Mouse (Mus musculus): Measurements from ENCODE around the gene Wee1. TPM values are rescaled to one million over a fixed set of nuclear protein-coding genes. Genes with fewer than 3 reads are reported as not detected.
A peak's percentile ranks its signal among the peaks of the same experiment; 100 is the strongest.

Wee1 gene
- polyA plus RNA-seq, 1 experiment from 2014 or later = 34.8 TPM

DNA sequence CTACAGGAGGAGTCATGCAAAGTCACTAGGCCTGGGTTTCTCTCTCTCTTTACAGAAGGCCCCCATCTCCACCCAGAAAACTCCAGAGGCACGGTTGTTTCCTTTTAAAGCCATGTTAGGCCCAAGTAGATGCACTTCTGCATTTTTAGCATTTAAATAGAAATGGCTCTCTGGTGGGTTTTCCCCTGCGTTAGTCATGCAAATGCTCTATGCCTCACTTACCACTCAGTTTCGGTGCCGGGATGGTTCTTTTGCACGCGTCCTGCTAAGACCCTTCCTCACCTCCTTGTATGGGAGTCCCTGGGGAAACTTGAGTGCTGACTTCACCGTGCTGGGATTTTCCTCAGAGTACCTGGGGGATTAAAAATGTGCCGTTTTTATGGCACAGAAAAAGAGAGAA, 44.4 kb downstream of the Wee1 start:
- WGBS = 68% methylated on average over 8 of the region's 8 CpGs
- H3K27me3 ChIP-seq (ENCODE audit: low read depth, poor library complexity, severe bottlenecking) = no peaks in the 10 kb centered on the region
- no peak overlapping the region for H3K4me3 ChIP-seq
- DNase-seq (ENCODE audit: low spot score) = no peak
- H3K9me3 ChIP-seq (replicated peaks) = no peaks in the 10 kb centered on the region
- H3K4me1 ChIP-seq = peaks cover 11% of the 10 kb centered on the region; the same call in 1 of the 2 replicates
- no peak overlapping the region for H3K27ac ChIP-seq
- H3K36me3 ChIP-seq = no peaks in the 10 kb centered on the region

DNA sequence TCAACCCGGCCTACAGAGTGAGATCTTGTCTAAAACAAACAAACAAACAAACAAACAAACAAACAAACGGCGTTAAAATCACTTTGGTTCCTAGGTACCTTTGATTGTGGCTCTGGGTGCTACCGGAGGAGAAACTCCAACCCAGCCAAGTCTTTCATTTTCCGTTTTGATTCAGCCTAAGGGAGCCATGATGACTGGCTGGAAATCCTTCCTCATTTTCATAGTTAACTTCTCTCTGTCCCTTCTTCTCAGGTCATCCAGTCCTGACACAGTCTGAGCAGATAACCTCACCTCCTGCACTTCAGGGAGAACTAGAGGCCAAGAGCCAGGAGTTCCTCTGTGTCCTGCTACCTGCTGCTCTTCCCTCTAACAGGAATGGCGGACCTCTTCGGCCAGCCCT, 57.4 kb downstream of the Wee1 start:
- no peak overlapping the region for H3K27ac ChIP-seq
- 88% methylated on average over 7 of the region's 7 CpGs for WGBS
- H3K9me3 ChIP-seq (replicated peaks) = no peaks in the 10 kb centered on the region
- H3K4me3 ChIP-seq = no peak overlapping the region
- no peaks in the 10 kb centered on the region for H3K4me1 ChIP-seq
- H3K27me3 ChIP-seq (ENCODE audit: low read depth, poor library complexity, severe bottlenecking) = no peaks in the 10 kb centered on the region
- DNase-seq (ENCODE audit: low spot score) = no peak
- H3K36me3 ChIP-seq = no peaks in the 10 kb centered on the region

DNA sequence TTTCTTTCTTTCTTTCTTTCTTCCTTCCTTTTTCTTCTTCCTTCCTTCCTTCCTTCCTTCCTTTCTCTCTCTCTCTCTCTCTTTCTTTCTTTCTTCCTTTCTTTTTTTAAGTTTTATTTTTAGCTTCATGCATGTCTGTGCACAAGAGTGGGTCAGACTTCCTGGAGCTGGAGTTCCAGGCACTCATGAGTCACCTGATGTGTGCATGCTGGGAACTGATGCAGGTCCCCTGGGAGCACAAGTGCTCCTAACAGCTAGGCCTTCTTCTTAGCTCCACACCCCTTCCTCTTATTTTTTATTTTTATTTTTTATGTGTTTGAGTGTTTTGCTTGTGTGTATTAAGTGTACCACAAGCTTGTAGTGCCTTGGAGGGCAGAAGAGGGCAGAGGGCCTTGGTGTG, 58.8 kb downstream of the Wee1 start:
- H3K27me3 ChIP-seq (ENCODE audit: low read depth, poor library complexity, severe bottlenecking) = no peaks in the 10 kb centered on the region
- DNase-seq (ENCODE audit: low spot score) = no peak
- no peaks in the 10 kb centered on the region for H3K4me1 ChIP-seq
- H3K36me3 ChIP-seq = no peaks in the 10 kb centered on the region
- no peak overlapping the region for H3K27ac ChIP-seq
- no peak overlapping the region for H3K4me3 ChIP-seq
- H3K9me3 ChIP-seq (replicated peaks) = no peaks in the 10 kb centered on the region

DNA sequence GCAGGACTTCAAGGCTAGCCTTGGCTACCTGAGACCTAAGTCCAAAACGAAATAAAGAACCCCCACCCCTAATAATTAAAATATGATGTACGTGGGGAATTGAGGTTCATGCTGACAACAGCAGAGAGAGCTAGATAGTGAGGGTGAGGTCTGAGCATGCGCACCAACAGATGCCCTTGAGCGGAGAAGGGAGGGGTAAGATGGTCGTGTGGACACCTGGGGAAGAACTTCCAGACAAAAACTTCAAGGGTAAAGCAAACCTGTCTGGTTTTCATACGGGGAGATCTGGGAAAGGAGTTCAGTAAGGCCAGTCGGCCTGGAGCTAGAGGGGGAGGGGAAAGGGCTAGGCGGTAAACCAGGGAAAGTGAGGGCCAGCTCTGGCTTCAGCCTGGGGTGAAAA, 59.6 kb downstream of the Wee1 start:
- H3K36me3 ChIP-seq = no peaks in the 10 kb centered on the region
- no peaks in the 10 kb centered on the region for H3K4me1 ChIP-seq
- H3K4me3 ChIP-seq = no peak overlapping the region
- WGBS = 63% methylated on average over 8 of the region's 8 CpGs
- H3K27ac ChIP-seq = no peak overlapping the region
- DNase-seq (ENCODE audit: low spot score) = no peak
- H3K9me3 ChIP-seq (replicated peaks) = no peaks in the 10 kb centered on the region
- H3K27me3 ChIP-seq (ENCODE audit: low read depth, poor library complexity, severe bottlenecking) = no peaks in the 10 kb centered on the region

DNA sequence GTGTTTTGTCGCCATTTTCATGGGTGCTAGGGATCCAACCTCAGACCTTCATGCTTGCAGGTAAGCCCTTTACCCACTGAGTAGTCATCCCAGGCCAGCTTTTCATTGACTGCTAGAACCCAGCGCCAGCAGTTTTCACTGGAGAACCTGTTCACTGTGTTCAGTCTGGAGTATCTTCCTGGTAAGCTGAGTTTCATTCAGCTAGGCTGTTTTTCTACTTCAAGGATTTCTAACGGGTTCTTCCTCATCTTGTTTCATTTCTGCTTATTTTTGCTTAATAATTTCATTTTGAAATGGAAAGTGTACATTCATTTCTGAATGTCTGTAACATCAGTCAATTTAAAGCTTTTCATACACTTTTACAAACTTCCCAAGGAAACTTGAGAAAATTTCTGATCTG, 62.8 kb downstream of the Wee1 start:
- H3K9me3 ChIP-seq (replicated peaks) = no peaks in the 10 kb centered on the region
- no peak overlapping the region for H3K27ac ChIP-seq
- H3K4me3 ChIP-seq = no peak overlapping the region
- no peaks in the 10 kb centered on the region for H3K36me3 ChIP-seq
- H3K4me1 ChIP-seq = no peaks in the 10 kb centered on the region
- WGBS = 90% methylated on average over 3 of the region's 3 CpGs
- no peak for DNase-seq (ENCODE audit: low spot score)
- H3K27me3 ChIP-seq (ENCODE audit: low read depth, poor library complexity, severe bottlenecking) = no peaks in the 10 kb centered on the region

DNA sequence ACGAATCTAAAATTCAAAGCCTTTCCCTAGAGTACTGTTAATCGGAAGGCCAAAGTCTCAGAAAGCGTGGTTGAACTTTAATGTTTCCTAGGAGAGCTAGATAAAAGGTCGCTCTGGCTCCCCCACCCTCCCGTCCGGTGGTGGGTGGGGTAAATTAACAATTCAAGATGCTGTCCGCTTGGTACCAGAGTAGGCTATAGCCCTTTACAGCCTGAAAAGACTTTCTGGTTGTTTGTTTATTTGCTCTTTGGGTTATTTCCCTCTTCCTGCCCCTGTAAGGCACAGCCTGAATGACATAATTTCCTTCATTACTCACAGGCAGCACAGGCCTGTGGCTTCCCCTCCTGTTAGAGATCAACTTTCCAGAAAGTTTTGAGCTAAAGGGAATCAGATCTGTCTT, 68.1 kb downstream of the Wee1 start:
- no peak for DNase-seq (ENCODE audit: low spot score)
- no peak overlapping the region for H3K4me3 ChIP-seq
- no peaks in the 10 kb centered on the region for H3K27me3 ChIP-seq (ENCODE audit: low read depth, poor library complexity, severe bottlenecking)
- 48% methylated on average over 7 of the region's 7 CpGs for WGBS
- peaks cover 9% of the 10 kb centered on the region; the same call in 1 of the 2 replicates for H3K4me1 ChIP-seq
- H3K27ac ChIP-seq = peak overlapping the region; percentile 16; the same call in 1 of the 2 replicates
- H3K9me3 ChIP-seq (replicated peaks) = no peaks in the 10 kb centered on the region
- no peaks in the 10 kb centered on the region for H3K36me3 ChIP-seq

Other genes starting within 250 kb of the Wee1 start
- gene Dennd5a, start 161.6 kb upstream of the Wee1 start, polyA plus RNA-seq (2016; fragmentation: Nextera tagmentation; extraction: Ambion mirVana) = 27.6 and 30.0 TPM in 2 replicates
- 68.4 and 73.9 TPM in 2 replicates for gene Tmem41b, start 135.1 kb upstream of the Wee1 start, polyA plus RNA-seq (2016; fragmentation: Nextera tagmentation; extraction: Ambion mirVana)
- 49.2 and 51.6 TPM in 2 replicates for gene Ipo7, start 103.8 kb upstream of the Wee1 start, polyA plus RNA-seq (2016; fragmentation: Nextera tagmentation; extraction: Ambion mirVana)
- gene Zfp143, start 60.8 kb upstream of the Wee1 start, polyA plus RNA-seq (2016; fragmentation: Nextera tagmentation; extraction: Ambion mirVana) = 23.8 and 27.5 TPM in 2 replicates
- 32.8 and 34.8 TPM in 2 replicates for gene Swap70, start 99.7 kb downstream of the Wee1 start, polyA plus RNA-seq (2016; fragmentation: Nextera tagmentation; extraction: Ambion mirVana)